Mouse (Mus musculus): Measurements from ENCODE around the gene Gramd1b. TPM values are rescaled to one million over a fixed set of nuclear protein-coding genes. Genes with fewer than 3 reads are reported as not detected.
A peak's percentile ranks its signal among the peaks of the same experiment; 100 is the strongest.

The Gramd1b gene
- 129 and 133 TPM in 2 replicates for polyA plus RNA-seq (2012; rRNA removed)

DNA sequence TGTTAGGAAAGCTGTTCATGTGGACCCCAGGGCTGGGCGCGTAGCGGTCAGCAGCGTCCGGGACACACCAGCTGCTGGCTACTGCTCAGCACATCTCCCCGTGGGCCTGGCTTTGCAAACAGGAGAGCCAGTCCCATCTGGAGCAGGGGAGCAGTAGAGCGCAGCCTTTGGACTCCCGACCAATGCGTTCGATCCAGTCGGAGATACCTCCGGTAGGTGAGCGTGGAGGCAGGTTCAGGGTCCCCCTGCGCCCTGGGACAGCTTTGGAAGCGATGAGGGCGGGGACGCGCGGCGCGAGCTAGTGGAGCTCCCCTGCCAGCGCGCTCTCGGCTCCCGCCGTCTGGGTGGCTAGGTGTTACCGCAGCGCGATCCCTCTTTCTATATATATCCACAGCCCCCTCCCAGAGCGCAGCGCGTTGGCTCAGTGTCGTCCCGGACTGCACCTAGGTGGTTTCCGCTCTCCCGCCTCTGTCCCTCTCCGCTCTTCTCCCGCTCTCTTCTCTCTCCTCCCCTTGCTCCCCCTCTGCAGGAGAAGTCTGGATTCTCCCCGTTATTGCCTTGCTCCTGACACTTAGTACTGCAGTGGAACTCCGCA lies at the start of gene Gramd1b:
Gramd1b (minus strand) TSS at position 357 of the 595 bp plus-strand sequence.
- DNase-seq (ENCODE audit: extremely low spot score in 1 of 2, low spot score in 1 of 2): peak in 1 of 2 experiments; percentile 41

DNA sequence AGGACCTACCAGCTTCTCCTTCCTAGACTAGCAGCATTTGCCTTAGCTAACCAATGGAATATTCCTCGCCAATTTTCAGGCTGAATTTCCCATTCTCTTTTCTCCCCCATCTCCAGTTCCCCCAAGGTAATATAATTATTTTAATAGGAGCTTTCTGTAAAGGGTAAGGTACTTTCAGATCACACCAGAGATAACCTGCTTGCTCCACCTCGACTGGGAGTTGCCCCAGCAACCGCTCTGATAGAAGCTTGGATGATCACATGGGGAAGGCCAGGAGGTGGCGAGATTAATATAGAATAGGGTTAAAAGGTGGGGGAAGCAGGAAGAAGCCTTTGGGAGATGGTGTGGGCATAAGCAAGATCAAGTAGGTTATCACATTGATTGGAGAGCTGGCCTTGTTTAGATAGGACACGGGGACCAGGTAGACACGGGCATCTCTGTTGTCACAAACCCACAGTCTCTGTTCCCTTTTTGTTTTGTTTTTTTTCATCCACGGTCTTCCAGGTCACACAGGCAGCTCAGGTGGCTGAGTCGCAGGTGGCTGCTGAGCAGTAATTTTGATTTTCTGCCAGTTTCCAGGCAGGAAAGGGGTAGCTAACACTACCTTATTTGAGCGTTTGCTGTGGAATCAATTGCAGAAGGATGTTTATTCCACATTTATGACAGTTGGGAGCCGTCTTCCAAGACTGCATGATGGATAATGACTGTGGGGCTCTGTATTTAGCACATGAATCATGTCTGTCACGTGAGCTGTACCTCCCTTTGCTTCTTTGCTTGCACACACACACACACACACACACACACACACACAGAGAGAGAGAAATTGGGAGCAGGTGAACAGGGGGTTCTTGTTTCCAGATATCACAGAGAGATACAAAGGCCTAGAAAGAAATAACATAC lies 47.8 kb upstream of the Gramd1b start:
- DNase-seq (ENCODE audit: extremely low spot score in 1 of 2, low spot score in 1 of 2): peak in 1 of 2 experiments; percentile 34

DNA sequence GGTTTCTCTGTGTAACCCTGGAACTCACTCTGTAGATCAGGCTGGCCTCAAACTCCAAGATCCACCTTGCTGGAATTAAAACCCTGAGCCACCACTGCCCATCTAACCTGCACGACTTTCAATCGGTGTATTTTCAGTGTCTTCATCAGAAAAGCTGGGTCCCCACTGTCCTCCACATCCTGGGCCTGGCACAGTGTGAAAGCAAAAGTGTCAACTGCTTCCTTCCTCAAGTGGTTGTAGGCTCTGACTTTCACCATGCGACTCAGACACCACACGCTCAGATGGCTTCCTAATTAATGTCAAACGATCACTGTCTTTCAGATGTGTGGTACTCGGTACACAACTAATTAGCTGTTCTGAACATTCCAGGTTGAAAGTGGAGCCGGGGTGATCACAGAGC lies 45.9 kb upstream of the Gramd1b start:
- DNase-seq (ENCODE audit: extremely low spot score in 1 of 2, low spot score in 1 of 2): no peak

DNA sequence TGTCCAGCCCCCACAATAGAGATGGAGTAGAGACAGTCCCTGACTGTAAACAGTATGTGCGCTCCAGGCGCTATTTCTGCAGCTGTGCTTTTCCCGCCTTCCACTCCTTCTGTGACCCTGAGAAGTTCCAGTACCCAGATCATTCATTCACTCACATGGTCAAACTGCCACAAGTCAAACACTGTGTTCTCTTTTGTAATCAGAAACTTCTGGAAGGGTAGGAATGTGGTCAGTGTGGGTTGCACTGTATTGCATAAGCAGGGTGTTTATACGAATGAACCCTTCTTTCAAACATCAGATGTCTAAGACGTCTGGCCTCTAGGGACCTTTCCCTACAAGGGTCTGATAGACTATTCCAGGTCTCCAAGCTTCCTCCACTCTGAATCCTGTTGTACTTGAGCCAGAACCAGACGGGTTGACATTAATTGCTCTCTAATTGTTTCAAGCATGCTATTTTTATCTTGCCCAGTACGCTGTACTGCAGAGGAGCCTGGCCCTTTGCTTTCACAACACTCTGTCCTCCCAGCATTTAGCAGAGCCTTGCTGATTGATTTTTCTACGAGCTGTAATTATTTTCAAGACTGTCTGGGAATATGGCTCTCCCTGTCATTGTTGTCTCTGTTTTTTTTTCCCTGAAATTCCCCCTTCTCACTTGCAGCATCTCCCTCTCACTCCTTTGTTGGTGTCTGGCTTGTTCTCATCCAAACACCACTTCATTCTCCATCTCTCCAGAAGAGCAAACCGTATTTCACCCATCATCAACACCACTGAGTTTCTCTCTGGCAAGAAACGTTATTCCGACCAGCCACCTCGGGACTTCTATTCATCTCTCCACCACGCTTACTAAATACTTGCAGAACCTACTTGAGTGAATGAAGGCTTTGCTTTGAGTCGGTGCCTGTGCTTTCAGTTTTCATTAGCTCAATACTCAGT lies 44.1 kb upstream of the Gramd1b start:
- no peak for DNase-seq (ENCODE audit: extremely low spot score in 1 of 2, low spot score in 1 of 2)

DNA sequence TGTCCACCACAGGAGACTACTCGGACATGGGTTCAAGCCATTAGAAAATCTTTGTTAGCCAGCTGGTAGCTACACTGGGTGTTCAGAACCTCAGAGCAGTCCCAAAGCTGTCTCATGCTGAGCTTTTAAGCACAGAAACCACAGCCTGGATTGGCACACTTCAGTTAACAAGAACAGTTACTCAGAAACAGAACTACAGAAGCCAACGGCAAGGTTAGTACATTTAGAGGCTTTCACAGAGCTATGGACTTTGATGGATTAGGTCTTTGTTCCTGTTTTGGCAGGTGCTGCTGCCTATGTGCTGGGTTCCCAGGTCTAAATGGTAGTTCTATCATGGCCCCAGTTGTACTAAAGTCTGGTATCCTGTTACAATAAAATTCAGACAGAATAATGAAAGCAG lies 40.1 kb upstream of the Gramd1b start:
- no peak for DNase-seq (ENCODE audit: extremely low spot score in 1 of 2, low spot score in 1 of 2)

DNA sequence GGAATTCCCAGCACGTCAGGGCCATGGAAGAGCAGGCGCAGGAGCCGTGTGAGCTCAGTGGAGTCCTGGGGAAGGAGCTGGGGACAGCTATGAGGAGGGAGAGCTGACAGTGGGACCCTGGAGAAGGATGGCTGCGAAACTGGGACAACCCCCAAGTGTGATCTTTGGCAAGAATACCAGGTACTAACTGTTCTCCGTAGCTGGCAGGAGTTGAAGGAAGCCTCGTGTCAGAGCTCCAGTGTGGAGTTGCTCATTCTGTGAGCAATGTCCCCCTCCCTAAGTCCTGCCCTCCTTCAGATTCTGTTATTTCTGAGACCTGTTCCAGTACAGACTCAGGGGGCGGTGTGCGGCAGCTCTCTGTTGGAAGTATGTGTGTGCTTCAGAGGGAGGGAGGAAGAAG lies 36.9 kb upstream of the Gramd1b start:
- DNase-seq (ENCODE audit: extremely low spot score in 1 of 2, low spot score in 1 of 2): peak; percentile 62 to 65

DNA sequence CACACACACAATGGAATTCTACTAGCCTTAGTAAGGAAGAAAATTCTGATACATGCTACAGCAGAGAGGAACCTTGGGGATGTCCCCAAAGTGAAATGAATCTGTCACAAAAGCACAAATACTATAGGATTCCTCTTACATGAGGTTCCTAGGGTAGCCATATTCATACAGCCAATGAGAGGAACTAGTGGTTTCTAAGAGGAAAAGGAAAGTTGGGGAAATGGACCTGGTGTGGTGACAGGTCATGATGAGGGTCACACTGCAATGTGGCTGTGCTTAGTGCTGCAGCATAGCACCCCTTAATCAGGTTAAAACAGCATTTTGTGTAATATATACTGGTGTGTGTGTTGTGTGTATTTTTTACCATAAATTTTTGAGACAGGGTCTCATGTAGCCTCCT lies 32.6 kb upstream of the Gramd1b start:
- DNase-seq (ENCODE audit: extremely low spot score in 1 of 2, low spot score in 1 of 2): no peak

DNA sequence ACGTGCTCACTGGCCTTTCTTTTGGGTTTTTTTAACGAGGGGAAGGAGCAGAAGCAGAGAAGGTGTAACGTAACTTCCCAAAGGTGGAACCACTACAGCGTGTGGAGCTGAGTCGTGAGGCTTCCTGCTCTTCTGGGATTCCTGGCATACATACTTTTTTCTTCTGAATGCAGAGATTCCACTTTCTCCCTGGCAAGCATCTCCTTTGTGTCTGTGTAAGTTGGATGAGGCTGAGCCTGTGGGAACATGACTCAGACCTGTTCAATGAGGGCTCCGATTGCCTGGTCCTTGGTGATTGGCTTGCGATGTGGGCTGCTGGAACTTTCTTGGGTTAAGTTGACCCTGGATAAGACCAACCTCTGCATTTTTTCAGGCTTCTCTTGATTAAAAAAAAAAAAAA lies 28.5 kb upstream of the Gramd1b start:
- peak in 1 of 2 experiments; percentile 39 for DNase-seq (ENCODE audit: extremely low spot score in 1 of 2, low spot score in 1 of 2)

DNA sequence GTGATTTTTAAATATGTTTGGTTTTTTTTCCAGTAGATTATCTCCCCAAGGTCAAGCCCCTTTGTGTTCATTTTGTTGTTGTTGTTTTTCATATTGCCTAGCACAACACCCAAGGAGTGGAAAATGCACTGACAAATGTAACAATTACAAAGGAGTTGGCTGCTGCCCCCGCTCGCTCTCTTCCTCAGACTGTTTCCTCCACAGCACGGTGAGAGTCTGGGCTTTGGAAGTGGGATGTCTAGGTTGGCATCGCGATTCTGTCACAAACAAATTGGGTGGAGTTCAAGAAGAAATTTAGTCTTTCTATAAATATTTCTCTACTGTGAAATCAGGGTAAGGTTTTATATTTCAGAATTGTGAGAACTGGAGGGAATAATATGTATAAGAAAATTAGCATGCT lies 26.6 kb upstream of the Gramd1b start:
- DNase-seq (ENCODE audit: extremely low spot score in 1 of 2, low spot score in 1 of 2): peak; percentile 22 to 62

DNA sequence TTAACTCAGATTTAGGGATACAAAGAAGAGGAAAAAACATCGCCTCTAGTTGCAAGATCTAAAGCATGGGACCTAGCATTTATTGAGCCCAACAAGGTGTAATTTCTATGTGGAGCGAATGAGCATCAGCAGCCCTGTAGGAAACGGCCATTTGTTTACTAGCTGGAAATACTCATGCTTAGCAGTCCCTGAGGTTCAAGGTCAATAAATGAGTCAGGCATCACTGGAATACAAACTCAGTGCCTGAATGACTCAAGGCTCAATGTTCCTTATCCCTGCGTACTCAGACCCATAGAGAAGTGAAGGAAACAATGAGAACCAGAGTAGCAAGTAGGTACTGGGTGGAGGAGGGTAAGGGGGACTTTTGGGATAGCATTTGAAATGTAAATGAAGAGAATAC lies 25.2 kb upstream of the Gramd1b start:
- no peak for DNase-seq (ENCODE audit: extremely low spot score in 1 of 2, low spot score in 1 of 2)

DNA sequence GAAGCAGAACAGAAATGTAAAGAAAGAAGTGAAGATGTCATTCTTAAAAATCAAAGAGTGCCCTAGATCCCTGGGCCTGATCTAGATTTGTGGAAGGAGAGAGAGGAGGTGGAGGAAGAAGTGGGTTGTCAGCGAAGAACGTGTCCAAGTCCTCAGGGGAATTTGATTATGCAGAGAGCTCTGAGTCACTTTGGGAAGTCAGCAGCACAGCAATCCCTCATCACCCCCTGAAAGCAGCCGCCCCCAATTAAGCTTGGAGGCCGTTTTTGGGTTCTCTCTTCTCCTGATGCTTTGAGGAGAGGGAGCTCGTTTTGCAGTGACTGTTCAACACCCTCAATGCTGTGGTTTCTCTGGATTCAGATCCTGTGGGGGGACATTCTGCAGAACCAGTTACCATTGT lies 24.1 kb upstream of the Gramd1b start:
- DNase-seq (ENCODE audit: extremely low spot score in 1 of 2, low spot score in 1 of 2): peak; percentile 52 to 73

DNA sequence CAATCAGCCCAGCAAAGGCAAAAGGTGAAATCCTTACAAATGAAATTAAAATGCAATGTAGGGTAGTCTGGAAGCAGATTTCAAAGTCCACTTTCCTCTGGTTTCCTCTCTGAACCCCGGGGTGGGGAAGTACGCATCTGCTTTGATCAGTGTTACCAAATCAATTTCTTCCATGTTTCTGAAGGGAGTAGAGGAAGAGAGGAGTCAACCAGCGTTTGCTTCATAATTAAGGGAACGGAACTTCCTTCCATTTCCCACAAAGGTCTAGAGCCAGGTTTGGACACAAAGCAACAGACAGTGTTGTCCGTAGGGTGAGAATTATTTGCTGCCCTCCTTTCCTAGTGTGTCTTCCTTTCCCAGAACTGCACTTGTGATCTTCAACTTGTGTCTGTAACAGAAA lies 16.7 kb upstream of the Gramd1b start:
- no peak for DNase-seq (ENCODE audit: extremely low spot score in 1 of 2, low spot score in 1 of 2)

DNA sequence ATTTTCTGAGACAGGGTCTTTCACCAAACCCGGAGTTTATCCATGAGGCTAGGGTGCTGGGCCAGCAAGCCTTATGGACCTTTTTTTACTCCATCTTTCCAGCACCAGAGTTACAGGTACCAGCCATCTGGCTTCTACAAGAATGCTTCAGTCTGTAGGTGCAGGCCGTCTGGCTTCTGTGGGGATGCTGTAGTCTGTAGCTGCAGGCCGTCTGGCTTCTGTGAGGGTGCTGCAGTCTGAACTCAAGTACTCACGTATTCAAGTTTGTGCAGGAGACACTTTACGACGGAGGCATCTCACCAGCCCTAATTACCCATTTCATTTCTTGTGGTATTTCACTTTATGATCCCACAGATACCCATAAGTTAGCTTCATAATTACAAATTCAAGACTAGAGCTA lies 14.0 kb upstream of the Gramd1b start:
- no peak for DNase-seq (ENCODE audit: extremely low spot score in 1 of 2, low spot score in 1 of 2)

DNA sequence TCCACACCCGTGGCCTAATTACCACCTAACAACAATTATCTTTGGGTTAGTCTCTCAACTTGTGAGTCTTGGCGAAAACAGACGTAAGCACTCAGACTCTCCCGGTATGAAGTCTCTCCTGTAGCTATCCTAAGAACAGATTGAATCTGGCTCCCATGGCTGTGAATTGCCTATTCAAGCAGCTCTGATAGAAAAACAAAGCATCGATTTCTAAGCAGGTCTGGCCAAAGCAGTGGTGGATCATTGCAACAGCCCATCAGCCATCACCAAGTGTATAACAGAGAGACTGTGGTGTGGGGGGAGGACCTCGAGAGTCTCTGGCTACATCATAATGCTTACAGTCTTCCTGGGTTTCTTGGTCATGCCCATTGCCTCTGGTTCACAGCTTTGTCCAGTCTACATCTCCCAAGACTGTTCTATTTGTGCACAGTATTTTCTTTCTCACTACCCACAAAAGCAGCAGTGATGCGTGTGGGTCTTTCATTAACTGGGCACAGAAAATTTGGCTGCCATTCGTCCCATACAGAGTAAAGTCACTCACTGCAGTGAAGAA lies 8.5 kb upstream of the Gramd1b start:
- no peak for DNase-seq (ENCODE audit: extremely low spot score in 1 of 2, low spot score in 1 of 2)

DNA sequence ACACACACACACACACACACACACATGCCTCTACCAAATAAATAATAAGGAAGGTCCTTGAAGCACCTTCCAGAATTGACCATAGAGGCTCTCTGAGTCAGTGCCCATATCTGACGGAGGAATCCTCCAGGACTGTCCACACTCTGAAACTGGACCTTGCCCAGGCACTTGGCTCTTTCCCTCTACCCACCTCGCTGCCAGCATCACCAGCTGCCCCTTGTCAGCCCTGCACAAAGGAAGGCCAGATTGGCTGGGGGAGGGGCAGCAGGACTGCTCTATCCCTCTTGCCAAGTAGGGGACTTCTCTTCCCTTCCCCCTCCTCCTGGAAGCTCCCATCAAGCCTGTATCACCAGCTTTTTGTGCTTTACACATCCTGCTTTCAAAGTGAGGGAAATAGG lies 6.5 kb upstream of the Gramd1b start:
- DNase-seq (ENCODE audit: extremely low spot score in 1 of 2, low spot score in 1 of 2): peak in 1 of 2 experiments; percentile 35

DNA sequence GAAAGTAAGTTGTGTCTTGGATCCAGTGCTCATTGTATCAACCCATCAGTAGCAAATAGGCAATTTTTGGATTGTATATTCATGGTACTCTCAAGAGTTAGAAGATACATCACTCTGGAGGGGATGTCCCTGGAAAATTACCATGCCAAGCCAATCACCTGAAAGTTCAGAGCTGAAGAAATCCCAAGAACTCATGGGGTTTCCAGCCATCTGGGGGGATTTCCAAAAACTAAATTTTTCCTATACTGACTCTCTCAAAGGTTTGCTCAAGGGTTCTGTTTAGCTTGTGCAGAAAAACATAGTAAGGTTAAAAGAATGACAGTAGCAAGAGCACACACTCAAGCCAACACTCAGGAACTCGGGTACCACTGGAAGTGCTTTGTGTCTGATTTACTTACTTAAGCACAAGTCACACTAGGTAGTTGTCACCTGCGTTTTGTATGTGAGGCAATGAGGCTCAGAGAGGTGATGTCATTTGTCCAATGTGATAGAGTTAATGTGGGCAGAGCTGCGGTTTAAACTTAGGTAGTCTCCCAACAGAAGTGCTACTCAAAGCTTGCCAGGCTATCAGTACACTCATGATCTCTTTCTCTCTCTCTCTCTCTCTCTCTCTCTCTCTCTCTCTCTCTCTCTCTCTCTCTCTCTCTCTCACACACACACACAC lies 6.0 kb upstream of the Gramd1b start:
- no peak for DNase-seq (ENCODE audit: extremely low spot score in 1 of 2, low spot score in 1 of 2)

DNA sequence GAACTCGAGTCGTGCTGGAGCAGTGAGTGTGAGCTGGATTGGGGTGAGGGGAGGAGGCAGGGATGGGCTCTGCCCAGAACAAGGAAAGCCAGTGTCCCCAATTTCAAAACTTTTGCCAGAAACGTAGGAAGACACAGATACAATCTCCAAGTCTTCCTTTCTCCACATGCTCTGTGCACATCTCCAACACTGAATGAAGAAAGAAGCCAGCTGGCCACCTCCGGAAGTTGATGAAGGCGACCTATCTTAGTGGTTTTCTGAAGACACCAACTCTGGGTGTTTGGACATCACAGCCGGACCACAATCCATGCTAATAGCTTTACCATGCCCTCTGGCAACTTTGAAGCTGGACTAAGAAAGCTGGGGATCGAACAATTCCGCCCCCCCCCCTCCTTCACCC lies 647 bp downstream of the Gramd1b start:
- DNase-seq (ENCODE audit: extremely low spot score in 1 of 2, low spot score in 1 of 2): no peak

DNA sequence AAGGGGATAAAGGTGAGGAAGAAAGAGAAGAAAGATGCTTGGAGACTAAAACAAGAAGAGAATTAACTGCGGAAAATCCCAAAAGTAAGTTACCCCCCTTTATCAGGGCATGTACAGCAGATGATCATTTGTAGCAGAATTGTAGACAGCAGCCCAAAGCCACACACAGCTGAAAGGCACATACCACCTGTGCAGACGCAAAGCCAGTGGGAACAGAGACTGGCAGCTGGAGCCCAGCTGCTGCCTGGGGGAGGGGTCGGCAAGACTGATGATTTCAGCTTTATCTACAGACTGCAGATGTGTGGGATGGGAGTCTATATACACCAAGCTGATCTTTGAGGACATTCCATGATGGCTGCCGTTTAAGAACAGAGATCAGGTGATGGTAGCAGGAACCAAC lies 2.5 kb downstream of the Gramd1b start:
- DNase-seq (ENCODE audit: extremely low spot score in 1 of 2, low spot score in 1 of 2): no peak

DNA sequence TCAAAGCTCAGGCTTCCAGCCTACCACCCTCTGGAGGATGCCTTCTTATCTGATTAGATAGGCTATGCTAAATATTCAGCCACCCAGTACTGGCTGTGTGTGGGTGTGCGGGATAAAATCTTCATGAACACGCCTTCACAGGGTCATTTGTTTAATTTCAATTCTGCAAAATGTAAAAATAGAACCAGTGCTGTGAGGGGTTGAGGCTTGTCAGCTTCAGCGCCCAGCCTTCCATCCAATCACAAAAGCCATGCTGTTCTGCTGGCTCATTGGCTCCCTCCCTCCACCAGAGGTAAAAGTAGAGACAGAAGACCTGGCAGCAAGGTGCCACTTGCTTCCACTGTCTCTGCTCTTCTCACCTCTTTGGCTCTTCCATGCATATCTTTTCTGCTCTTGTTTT lies 4.3 kb downstream of the Gramd1b start:
- DNase-seq (ENCODE audit: extremely low spot score in 1 of 2, low spot score in 1 of 2): peak in 1 of 2 experiments; percentile 29

DNA sequence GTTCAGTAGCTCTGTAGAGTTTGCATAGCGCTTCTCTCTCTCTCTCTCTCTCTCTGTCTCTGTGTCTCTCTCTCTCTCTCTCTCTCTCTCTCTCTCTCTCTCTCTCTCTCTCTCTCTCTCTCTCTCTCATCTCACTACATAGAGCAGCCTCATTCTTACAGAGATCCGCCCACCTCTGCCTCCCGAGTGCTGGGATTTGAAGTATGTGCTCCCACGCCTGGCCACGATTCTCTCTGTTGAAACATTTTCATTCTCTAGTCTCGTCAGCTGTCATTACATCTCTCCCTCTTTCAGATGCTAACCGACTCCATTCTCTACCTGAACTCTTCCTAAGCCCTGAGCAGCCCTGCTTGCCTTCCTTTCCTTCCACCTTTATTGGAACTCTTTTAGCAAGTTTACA lies 9.0 kb downstream of the Gramd1b start:
- peak; percentile 55 to 74 for DNase-seq (ENCODE audit: extremely low spot score in 1 of 2, low spot score in 1 of 2)
